ENCODE assay signal across 8 mouse cellular contexts in genomic region chr7:121539405-121540275, GRCm38 (mm10).
DNase-seq lines count a peak whose midpoint lies in the region; ATAC-seq and TF ChIP-seq lines count a peak whose summit lies in the region.

No protein-coding gene starts in this region.

- H3K4me3 ChIP-seq in cerebellum, adult 2 months (replicated peaks; ENCODE audit: insufficient read depth, low read depth, low read length): no peak overlapping the region

- TF ChIP-seq POLR2A in cerebellum, adult 2 months (IDR thresholded peaks at IDR 0.05; ENCODE audit: borderline replicate concordance, insufficient read depth, low read length): no peak

- H3K27ac ChIP-seq in cerebellum, adult 2 months (ENCODE audit: insufficient read depth, low read length): no peak overlapping the region

- peaks cover under 1% of the 10 kb centered on the region; the same call in 1 of the 2 replicates for H3K4me1 ChIP-seq in cerebellum, adult 2 months (ENCODE audit: control insufficient read depth, insufficient read depth, low read length)

- peak; percentile 10 for DNase-seq in cerebellum, adult 11 months
- peak; percentile 4 for DNase-seq in 3T3-L1 (ENCODE audit: low read depth, low spot score)
- DNase-seq in cerebellum, adult 2 months: peak; percentile 44 to 49
- peak; percentile 47 to 61 for DNase-seq in frontal cortex, postnatal 25 days (ENCODE audit: low spot score in 2 of 2)
- peak; percentile 53 to 71 for DNase-seq in layer of hippocampus, postnatal 25 days (ENCODE audit: extremely low spot score in 1 of 2, low spot score in 1 of 2)
- DNase-seq in testis, postnatal 14 days (ENCODE audit: low spot score): peak; percentile 40

- WGBS in cerebellum, adult 2 months: 7% methylated on average over 19 of the region's 19 CpGs

- H3K27me3 ChIP-seq in cerebellum, adult 2 months (ENCODE audit: control insufficient read depth, insufficient read depth, low read length): no peaks in the 10 kb centered on the region

- ATAC-seq in cerebellum, adult (ENCODE audit: insufficient number of reproducible peaks, low FRiP score, low TSS enrichment): no peak
- ATAC-seq in megakaryocyte-erythroid progenitor cell, adult 5-6 weeks (replicated peaks; ENCODE audit: low FRiP score, low TSS enrichment, poor library complexity, severe bottlenecking): peak; percentile 85

- TF ChIP-seq CTCF in cerebellum, adult 2 months (IDR thresholded peaks at IDR 0.05; ENCODE audit: borderline replicate concordance, insufficient read depth, low read depth, low read length): peak; percentile 61

Comparison
In these comparisons a context has a peak if more than half of its experiments do, and no peak if none do; other contexts are left out.
1. DNase-seq: peak in every context shown above with its lines; median percentile 62 in layer of hippocampus, postnatal 25 days; 54 in frontal cortex, postnatal 25 days; 46 in cerebellum, adult 2 months; 40 in testis, postnatal 14 days; 10 in cerebellum, adult 11 months; 4 in 3T3-L1.